Mouse (Mus musculus): ENCODE results near the gene Hoxa3. TPM values are rescaled to one million over a fixed set of nuclear protein-coding genes. Genes with fewer than 3 reads are reported as not detected.
A peak's percentile ranks its signal among the peaks of the same experiment; 100 is the strongest.

Hoxa3 gene
- polyA plus RNA-seq, 1 experiment from 2014 or later = 3.4 TPM

GRCm38 (mm10) chr6:52221337-52221992 lies 8.3 kb upstream of the Hoxa3 start, which contains the start of gene Hoxa7:
TSS of gene Hoxa7 (minus strand) at chr6:52221854.
- Histone ChIP-seq H3K4me1 (replicated peaks; ENCODE audit: control insufficient read depth, insufficient read depth, low read length) (no peaks in the 10 kb centered on the region; the same call in 1 of the 2 replicates), H3K4me3 (ENCODE audit: low read depth, low read length) (peak within 1 kb of the TSS; percentile 57), H3K36me3 (ENCODE audit: control insufficient read depth, insufficient read depth) (no peaks in the 10 kb centered on the region), H3K27me3 (replicated peaks; ENCODE audit: control insufficient read depth, insufficient read depth, low read length) (peaks cover 95% of the 10 kb centered on the region), H3K9ac (ENCODE audit: low read depth, low read length) (peak within 1 kb of the TSS; percentile 28; the same call in 1 of the 2 replicates), H3K4me2 (replicated peaks; ENCODE audit: low read depth) (peak within 1 kb of the TSS; percentile 92), H3K9me3 (ENCODE audit: control insufficient read depth) (no peaks in the 10 kb centered on the region), H3K27ac (ENCODE audit: low read depth, low read length) (peak within 1 kb of the TSS; percentile 15; the same call in 1 of the 2 replicates)
- TF ChIP-seq CTCF (IDR thresholded peaks at IDR 0.05; ENCODE audit: low read depth) = peak; percentile 99
- ATAC-seq = peak; percentile 40
- WGBS = 2% methylated on average over 46 of the region's 46 CpGs

- ATAC-seq = no peak
- WGBS = 17% methylated on average over 12 of the region's 12 CpGs
- TF ChIP-seq CTCF (IDR thresholded peaks at IDR 0.05; ENCODE audit: low read depth) = no peak
- no peaks in the 10 kb centered on the region for H3K9me3 ChIP-seq (ENCODE audit: control insufficient read depth)
- no peaks in the 10 kb centered on the region for H3K36me3 ChIP-seq (ENCODE audit: control insufficient read depth, insufficient read depth)
- H3K9ac ChIP-seq (ENCODE audit: low read depth, low read length) = peak overlapping the region; percentile 28; the same call in 1 of the 2 replicates
- H3K4me2 ChIP-seq (replicated peaks; ENCODE audit: low read depth) = peak overlapping the region; percentile 92
- peak overlapping the region; percentile 57 for H3K4me3 ChIP-seq (ENCODE audit: low read depth, low read length)
- H3K4me1 ChIP-seq (replicated peaks; ENCODE audit: control insufficient read depth, insufficient read depth, low read length) = no peaks in the 10 kb centered on the region; the same call in 1 of the 2 replicates
- H3K27ac ChIP-seq (ENCODE audit: low read depth, low read length) = no peak overlapping the region
- peaks cover 95% of the 10 kb centered on the region for H3K27me3 ChIP-seq (replicated peaks; ENCODE audit: control insufficient read depth, insufficient read depth, low read length)
Measured at GRCm38 (mm10) chr6:52220865-52221310, 7.8 kb upstream of the Hoxa3 start.

GRCm38 (mm10) chr6:52220003-52220864 lies 7.1 kb upstream of the Hoxa3 start:
- 38% methylated on average over 32 of the region's 32 CpGs for WGBS
- H3K27ac ChIP-seq (ENCODE audit: low read depth, low read length) = no peak overlapping the region
- no peak overlapping the region for H3K4me3 ChIP-seq (ENCODE audit: low read depth, low read length)
- H3K9me3 ChIP-seq (ENCODE audit: control insufficient read depth) = no peaks in the 10 kb centered on the region
- no peak for TF ChIP-seq CTCF (IDR thresholded peaks at IDR 0.05; ENCODE audit: low read depth)
- ATAC-seq = no peak
- no peaks in the 10 kb centered on the region for H3K36me3 ChIP-seq (ENCODE audit: control insufficient read depth, insufficient read depth)
- H3K9ac ChIP-seq (ENCODE audit: low read depth, low read length) = no peak overlapping the region
- peaks cover 95% of the 10 kb centered on the region for H3K27me3 ChIP-seq (replicated peaks; ENCODE audit: control insufficient read depth, insufficient read depth, low read length)
- H3K4me2 ChIP-seq (replicated peaks; ENCODE audit: low read depth) = peak overlapping the region; percentile 92; the same call in 1 of the 2 replicates
- H3K4me1 ChIP-seq (replicated peaks; ENCODE audit: control insufficient read depth, insufficient read depth, low read length) = no peaks in the 10 kb centered on the region; the same call in 1 of the 2 replicates

- H3K9me3 ChIP-seq (ENCODE audit: control insufficient read depth) = no peaks in the 10 kb centered on the region
- H3K27me3 ChIP-seq (replicated peaks; ENCODE audit: control insufficient read depth, insufficient read depth, low read length) = peaks cover 95% of the 10 kb centered on the region
- no peak overlapping the region; the same call in 1 of the 2 replicates for H3K4me2 ChIP-seq (replicated peaks; ENCODE audit: low read depth)
- no peak for ATAC-seq
- no peak overlapping the region for H3K9ac ChIP-seq (ENCODE audit: low read depth, low read length)
- no peak for TF ChIP-seq CTCF (IDR thresholded peaks at IDR 0.05; ENCODE audit: low read depth)
- H3K36me3 ChIP-seq (ENCODE audit: control insufficient read depth, insufficient read depth) = no peaks in the 10 kb centered on the region
- WGBS = 57% methylated on average over 9 of the region's 9 CpGs
- H3K4me1 ChIP-seq (replicated peaks; ENCODE audit: control insufficient read depth, insufficient read depth, low read length) = no peaks in the 10 kb centered on the region; the same call in 1 of the 2 replicates
- no peak overlapping the region for H3K4me3 ChIP-seq (ENCODE audit: low read depth, low read length)
- H3K27ac ChIP-seq (ENCODE audit: low read depth, low read length) = no peak overlapping the region
Measured at GRCm38 (mm10) chr6:52219234-52219942, 6.3 kb upstream of the Hoxa3 start.

- TF ChIP-seq CTCF (IDR thresholded peaks at IDR 0.05; ENCODE audit: low read depth) = no peak
- peaks cover 94% of the 10 kb centered on the region for H3K27me3 ChIP-seq (replicated peaks; ENCODE audit: control insufficient read depth, insufficient read depth, low read length)
- 28% methylated on average over 14 of the region's 14 CpGs for WGBS
- no peak overlapping the region for H3K27ac ChIP-seq (ENCODE audit: low read depth, low read length)
- H3K4me3 ChIP-seq (ENCODE audit: low read depth, low read length) = 0 out of 2 replicates have a peak overlapping the region, but pooled peaks have one; percentile 38
- H3K4me1 ChIP-seq (replicated peaks; ENCODE audit: control insufficient read depth, insufficient read depth, low read length) = no peaks in the 10 kb centered on the region; the same call in 1 of the 2 replicates
- H3K9me3 ChIP-seq (ENCODE audit: control insufficient read depth) = no peaks in the 10 kb centered on the region
- ATAC-seq = no peak
- H3K36me3 ChIP-seq (ENCODE audit: control insufficient read depth, insufficient read depth) = no peaks in the 10 kb centered on the region
- H3K9ac ChIP-seq (ENCODE audit: low read depth, low read length) = no peak overlapping the region
- peak overlapping the region; percentile 4; the same call in 1 of the 2 replicates for H3K4me2 ChIP-seq (replicated peaks; ENCODE audit: low read depth)
Measured at GRCm38 (mm10) chr6:52218643-52219215, 5.6 kb upstream of the Hoxa3 start.
